Mouse (Mus musculus) limb, embryonic 10.5 days (tissue): ENCODE measurements at regions not wholly inside any gene's neighbourhood (a gene's known extent, or its start where the extent isn't known, plus 50 kb on each side); places are given as distances from the start of the nearest gene placed in this dataset.

Experiments used
- DNase-seq: peaks from one replicate; pipeline ENCODE4 v3.0.0-alpha.2; 2017; ENCODE audit warnings: low spot score
- H3K27ac ChIP-seq: fragments of 300-500 bp; sonication (generic); 2 replicates; pipeline ENCODE4 v1.5.1; 2016; ENCODE audit warnings: mild to moderate bottlenecking
- H3K27me3 ChIP-seq: fragments of 300-500 bp; sonication (generic); 2 replicates; pipeline ENCODE4 v1.6.1; 2016; ENCODE audit warnings: low read depth, mild to moderate bottlenecking; ENCODE audit not compliant: poor library complexity, severe bottlenecking
- H3K36me3 ChIP-seq: fragments of 300-500 bp; sonication (generic); 2 replicates; pipeline ENCODE4 v1.6.1; 2016; ENCODE audit warnings: mild to moderate bottlenecking, moderate library complexity
- H3K4me1 ChIP-seq: fragments of 300-500 bp; sonication (generic); 2 replicates; pipeline ENCODE4 v1.6.1; 2016
- H3K4me3 ChIP-seq: fragments of 300-500 bp; sonication (generic); 2 replicates; pipeline ENCODE4 v1.5.1; 2016; ENCODE audit warnings: mild to moderate bottlenecking, moderate library complexity
- H3K9me3 ChIP-seq: fragments of 300-500 bp; sonication (generic); replicated peaks from 2 replicates; pipeline ENCODE4 v1.6.1; 2016; ENCODE audit warnings: mild to moderate bottlenecking
- WGBS: fragments of 180-500 bp; shearing (Covaris S2); methylation state at CpG from one replicate; pipeline ENCODE4 v1.1.7; 2016; 5-methylcytosine and 5-hydroxymethylcytosine counted together

GRCm38 (mm10) chr15:87261497-87261896 is 282.6 kb upstream of the Fam19a5 start:
- Histone ChIP-seq H3K4me1 (no peaks in the 10 kb centered on the region), H3K27me3 (no peaks in the 10 kb centered on the region), H3K27ac (no peak overlapping the region), H3K36me3 (no peaks in the 10 kb centered on the region), H3K4me3 (no peak overlapping the region), H3K9me3 (no peaks in the 10 kb centered on the region)
- WGBS = 88% methylated on average over 6 of the region's 6 CpGs
- no peak for DNase-seq

- Histone ChIP-seq H3K4me1 (no peaks in the 10 kb centered on the region), H3K27me3 (no peaks in the 10 kb centered on the region), H3K27ac (no peak overlapping the region), H3K9me3 (no peaks in the 10 kb centered on the region), H3K36me3 (no peaks in the 10 kb centered on the region), H3K4me3 (no peak overlapping the region)
- DNase-seq = no peak
These were observed 279.2 kb upstream of the Fam19a5 start for GRCm38 (mm10) chr15:87264906-87265305.

- no peaks in the 10 kb centered on the region for H3K36me3 ChIP-seq
- no peaks in the 10 kb centered on the region for H3K27me3 ChIP-seq
- 85% methylated on average over 7 of the region's 7 CpGs for WGBS
- no peak overlapping the region for H3K4me3 ChIP-seq
- no peak for DNase-seq
- no peak overlapping the region for H3K27ac ChIP-seq
- H3K4me1 ChIP-seq = no peaks in the 10 kb centered on the region
- no peaks in the 10 kb centered on the region for H3K9me3 ChIP-seq
These were observed 253.0 kb upstream of the Fam19a5 start for GRCm38 (mm10) chr15:87290987-87291529.

DNA sequence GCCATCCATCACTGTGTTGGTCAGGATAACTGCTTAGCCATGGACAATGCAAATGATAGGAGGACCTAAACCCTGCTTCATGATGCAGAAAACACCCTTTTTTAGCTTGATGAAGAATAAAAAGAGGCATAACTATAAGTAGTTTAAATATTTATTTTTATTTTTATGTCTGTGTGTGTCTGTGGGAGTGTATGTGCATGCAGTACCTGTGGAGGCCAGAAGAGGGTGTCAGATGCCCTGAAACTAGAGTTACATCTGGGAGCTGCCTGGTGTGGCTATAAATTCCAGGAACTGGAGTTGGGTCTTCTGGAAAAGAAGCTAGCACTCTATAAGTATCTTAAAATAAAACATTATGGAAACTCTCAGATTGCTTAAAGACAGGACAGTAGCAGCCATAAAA is 224.2 kb upstream of the Fam19a5 start:
- no peak overlapping the region for H3K27ac ChIP-seq
- H3K9me3 ChIP-seq = no peaks in the 10 kb centered on the region
- no peaks in the 10 kb centered on the region for H3K36me3 ChIP-seq
- DNase-seq = no peak
- peaks cover 2% of the 10 kb centered on the region; the same call in 1 of the 2 replicates for H3K4me1 ChIP-seq
- no peak overlapping the region for H3K4me3 ChIP-seq
- H3K27me3 ChIP-seq = no peaks in the 10 kb centered on the region

GRCm38 (mm10) chr15:87321067-87321985 is 222.8 kb upstream of the Fam19a5 start:
- Histone ChIP-seq H3K9me3 (no peaks in the 10 kb centered on the region), H3K4me3 (no peak overlapping the region), H3K27ac (no peak overlapping the region), H3K27me3 (no peaks in the 10 kb centered on the region), H3K36me3 (no peaks in the 10 kb centered on the region), H3K4me1 (peaks cover 7% of the 10 kb centered on the region; the same call in 1 of the 2 replicates)
- DNase-seq = no peak
- 86% methylated on average over 12 of the region's 12 CpGs for WGBS

GRCm38 (mm10) chr15:87325389-87325788 is 218.7 kb upstream of the Fam19a5 start:
- peaks cover 7% of the 10 kb centered on the region; the same call in 1 of the 2 replicates for H3K4me1 ChIP-seq
- no peak for DNase-seq
- no peaks in the 10 kb centered on the region for H3K36me3 ChIP-seq
- WGBS = 91% methylated on average over 5 of the region's 5 CpGs
- no peak overlapping the region for H3K27ac ChIP-seq
- H3K9me3 ChIP-seq = no peaks in the 10 kb centered on the region
- no peak overlapping the region for H3K4me3 ChIP-seq
- no peaks in the 10 kb centered on the region for H3K27me3 ChIP-seq

DNA sequence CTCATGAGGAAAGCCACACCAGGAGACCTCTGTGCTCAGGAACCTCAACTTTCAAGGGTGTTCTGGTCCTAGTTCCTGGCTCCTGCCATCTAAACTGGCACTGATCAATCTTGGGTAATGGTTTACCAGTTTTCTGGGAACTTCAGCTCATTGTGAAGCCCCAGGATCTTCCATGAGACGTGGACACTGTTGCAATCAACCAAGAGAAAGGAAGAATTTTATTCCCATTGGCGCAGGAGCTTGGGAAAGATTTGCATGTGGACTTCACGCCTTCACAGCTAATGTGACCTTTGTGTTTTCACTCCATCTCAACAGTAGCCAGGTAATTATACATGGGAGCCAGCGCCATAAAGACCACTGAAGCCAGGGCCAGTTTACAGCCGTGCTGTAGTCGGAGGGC is 217.8 kb upstream of the Fam19a5 start:
- no peak for DNase-seq
- Histone ChIP-seq H3K36me3 (no peaks in the 10 kb centered on the region), H3K27me3 (no peaks in the 10 kb centered on the region), H3K9me3 (no peaks in the 10 kb centered on the region), H3K27ac (no peak overlapping the region), H3K4me1 (peaks cover 7% of the 10 kb centered on the region; the same call in 1 of the 2 replicates), H3K4me3 (no peak overlapping the region)
- WGBS = 74% methylated on average over 6 of the region's 6 CpGs

DNA sequence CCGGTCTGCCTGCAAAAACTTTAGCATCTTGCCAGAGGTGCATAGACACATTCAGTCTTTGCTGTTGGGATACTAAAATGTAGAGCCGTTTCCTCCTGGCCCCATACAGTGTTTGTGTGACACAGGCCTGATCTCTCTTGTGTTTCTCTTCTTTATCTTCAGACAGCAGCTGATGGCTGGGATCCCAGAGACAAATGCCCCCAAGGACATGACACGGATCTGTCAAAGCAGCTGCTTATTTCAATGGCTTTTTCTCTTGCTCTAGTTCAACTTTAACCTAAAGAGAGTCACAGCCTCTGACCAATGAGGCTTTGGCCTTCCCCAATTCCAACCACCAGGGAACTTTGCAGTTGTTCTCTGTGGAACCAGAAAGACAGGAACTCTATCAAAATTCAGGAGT is 211.7 kb upstream of the Fam19a5 start:
- H3K36me3 ChIP-seq = no peaks in the 10 kb centered on the region
- 86% methylated on average over 3 of the region's 3 CpGs for WGBS
- no peak overlapping the region for H3K4me3 ChIP-seq
- H3K9me3 ChIP-seq = no peaks in the 10 kb centered on the region
- DNase-seq = no peak
- H3K4me1 ChIP-seq = no peaks in the 10 kb centered on the region
- no peaks in the 10 kb centered on the region for H3K27me3 ChIP-seq
- H3K27ac ChIP-seq = no peak overlapping the region

- Histone ChIP-seq H3K4me1 (no peaks in the 10 kb centered on the region), H3K9me3 (no peaks in the 10 kb centered on the region), H3K4me3 (no peak overlapping the region), H3K27me3 (no peaks in the 10 kb centered on the region), H3K27ac (no peak overlapping the region), H3K36me3 (no peaks in the 10 kb centered on the region)
- 86% methylated on average over 4 of the region's 4 CpGs for WGBS
- no peak for DNase-seq
These were observed 210.6 kb upstream of the Fam19a5 start for GRCm38 (mm10) chr15:87333527-87333926.

DNA sequence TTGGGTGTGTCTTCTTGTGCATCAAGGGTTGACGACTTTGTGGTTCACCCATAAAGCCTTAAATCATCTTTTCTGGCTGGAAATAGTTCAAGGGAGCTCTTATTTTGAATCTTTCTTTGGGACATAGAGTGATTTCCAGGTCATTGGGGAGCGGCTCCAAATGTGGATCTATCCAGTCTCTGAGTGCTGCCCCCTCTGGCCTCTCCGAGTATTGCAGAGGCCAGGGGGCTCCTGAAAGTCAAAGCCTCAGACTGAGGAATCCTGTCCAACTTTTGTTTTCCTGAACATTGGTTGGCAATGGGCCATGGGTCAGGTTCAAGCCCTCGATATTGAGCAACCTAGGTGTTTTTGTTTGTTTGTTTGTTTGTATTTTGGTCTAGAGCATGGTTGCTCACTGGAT is 209.7 kb upstream of the Fam19a5 start:
- WGBS = 69% methylated on average over 4 of the region's 4 CpGs
- no peak overlapping the region for H3K4me3 ChIP-seq
- DNase-seq = peak; percentile 35
- no peak overlapping the region for H3K27ac ChIP-seq
- no peaks in the 10 kb centered on the region for H3K4me1 ChIP-seq
- H3K27me3 ChIP-seq = no peaks in the 10 kb centered on the region
- H3K9me3 ChIP-seq = no peaks in the 10 kb centered on the region
- H3K36me3 ChIP-seq = no peaks in the 10 kb centered on the region

- H3K27ac ChIP-seq = no peak overlapping the region
- H3K9me3 ChIP-seq = no peaks in the 10 kb centered on the region
- no peak overlapping the region for H3K4me3 ChIP-seq
- H3K27me3 ChIP-seq = no peaks in the 10 kb centered on the region
- WGBS = 86% methylated on average over 4 of the region's 4 CpGs
- H3K36me3 ChIP-seq = no peaks in the 10 kb centered on the region
- no peaks in the 10 kb centered on the region for H3K4me1 ChIP-seq
- no peak for DNase-seq
These were observed 208.8 kb upstream of the Fam19a5 start for GRCm38 (mm10) chr15:87335324-87335723.

GRCm38 (mm10) chr15:87335737-87336136 is 208.4 kb upstream of the Fam19a5 start:
- no peak for DNase-seq
- no peaks in the 10 kb centered on the region for H3K4me1 ChIP-seq
- H3K36me3 ChIP-seq = no peaks in the 10 kb centered on the region
- WGBS = 94% methylated on average over 11 of the region's 11 CpGs
- H3K27ac ChIP-seq = no peak overlapping the region
- H3K4me3 ChIP-seq = no peak overlapping the region
- no peaks in the 10 kb centered on the region for H3K27me3 ChIP-seq
- H3K9me3 ChIP-seq = no peaks in the 10 kb centered on the region

GRCm38 (mm10) chr15:87339904-87340303 is 204.2 kb upstream of the Fam19a5 start:
- no peak overlapping the region for H3K4me3 ChIP-seq

More at GRCm38 (mm10) chr15:87339904-87340303, 204.2 kb upstream of the Fam19a5 start:
- no peaks in the 10 kb centered on the region for H3K27me3 ChIP-seq
- no peaks in the 10 kb centered on the region for H3K9me3 ChIP-seq
- WGBS = 72% methylated on average over 3 of the region's 3 CpGs
- no peak for DNase-seq
- H3K27ac ChIP-seq = no peak overlapping the region
- no peaks in the 10 kb centered on the region for H3K4me1 ChIP-seq
- H3K36me3 ChIP-seq = no peaks in the 10 kb centered on the region
